Mouse (Mus musculus): ENCODE measurements around the gene Ap2a2. TPM values are rescaled to one million over a fixed set of nuclear protein-coding genes. Genes with fewer than 3 reads are reported as not detected.

The Ap2a2 gene
- polyA plus RNA-seq, 1 experiment from 2014 or later: 99.2 TPM

DNA sequence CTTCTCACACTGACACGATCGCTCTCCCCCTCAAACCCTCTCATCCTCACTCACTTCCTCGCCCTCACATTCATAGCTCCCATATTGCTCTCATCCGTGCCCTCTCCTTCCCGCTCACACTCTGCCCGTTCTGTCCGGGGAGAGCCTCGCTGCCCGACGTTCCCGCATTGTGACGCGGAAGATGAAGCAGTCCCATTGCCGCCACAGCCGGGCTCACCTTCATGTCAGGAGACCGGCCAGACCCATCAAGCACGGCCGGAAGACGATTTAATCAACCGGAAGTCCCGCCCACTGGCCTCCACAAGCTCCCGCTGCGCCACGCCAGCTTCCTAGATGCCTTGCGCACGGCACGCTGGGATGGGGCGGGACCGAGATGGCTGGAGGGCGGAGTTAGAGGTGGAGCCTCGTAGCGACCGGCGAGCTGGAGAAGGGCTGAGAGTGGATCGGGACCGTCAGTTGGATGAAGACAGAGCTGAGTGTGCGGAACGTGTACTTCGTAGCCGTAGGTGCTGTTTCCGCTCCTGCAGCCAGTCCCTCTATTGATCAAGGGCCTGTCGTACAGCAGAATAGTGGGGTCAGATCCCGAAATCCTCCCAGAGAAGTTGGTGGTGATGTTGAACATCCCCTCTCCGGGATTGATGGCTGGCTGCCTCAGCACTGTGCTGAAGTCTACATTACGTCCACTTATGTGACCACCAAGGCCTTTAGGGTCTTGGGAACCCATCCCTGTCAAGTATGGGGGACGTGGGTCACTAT, 22.2 kb upstream of the Ap2a2 start, which contains the start of gene Chid1:
Gene Chid1, minus strand, starts transcription at position 302 of the 756 bp plus-strand sequence.
- no peaks in the 10 kb centered on the region for H3K9me3 ChIP-seq
- no peaks in the 10 kb centered on the region for H3K36me3 ChIP-seq
- WGBS: under 1% methylated on average over 46 of the region's 46 CpGs
- peak within 1 kb of the TSS; percentile 86 for H3K27ac ChIP-seq
- no peaks in the 10 kb centered on the region for H3K27me3 ChIP-seq
- ATAC-seq (ENCODE audit: insufficient number of reproducible peaks, insufficient read depth, low FRiP score, low TSS enrichment): peak; percentile 95
- H3K4me3 ChIP-seq: peak within 1 kb of the TSS; percentile 83
- H3K9ac ChIP-seq: peak within 1 kb of the TSS; percentile 69
- peak within 1 kb of the TSS; percentile 91 for H3K4me2 ChIP-seq (replicated peaks)
- H3K4me1 ChIP-seq: peaks cover 14% of the 10 kb centered on the region

DNA sequence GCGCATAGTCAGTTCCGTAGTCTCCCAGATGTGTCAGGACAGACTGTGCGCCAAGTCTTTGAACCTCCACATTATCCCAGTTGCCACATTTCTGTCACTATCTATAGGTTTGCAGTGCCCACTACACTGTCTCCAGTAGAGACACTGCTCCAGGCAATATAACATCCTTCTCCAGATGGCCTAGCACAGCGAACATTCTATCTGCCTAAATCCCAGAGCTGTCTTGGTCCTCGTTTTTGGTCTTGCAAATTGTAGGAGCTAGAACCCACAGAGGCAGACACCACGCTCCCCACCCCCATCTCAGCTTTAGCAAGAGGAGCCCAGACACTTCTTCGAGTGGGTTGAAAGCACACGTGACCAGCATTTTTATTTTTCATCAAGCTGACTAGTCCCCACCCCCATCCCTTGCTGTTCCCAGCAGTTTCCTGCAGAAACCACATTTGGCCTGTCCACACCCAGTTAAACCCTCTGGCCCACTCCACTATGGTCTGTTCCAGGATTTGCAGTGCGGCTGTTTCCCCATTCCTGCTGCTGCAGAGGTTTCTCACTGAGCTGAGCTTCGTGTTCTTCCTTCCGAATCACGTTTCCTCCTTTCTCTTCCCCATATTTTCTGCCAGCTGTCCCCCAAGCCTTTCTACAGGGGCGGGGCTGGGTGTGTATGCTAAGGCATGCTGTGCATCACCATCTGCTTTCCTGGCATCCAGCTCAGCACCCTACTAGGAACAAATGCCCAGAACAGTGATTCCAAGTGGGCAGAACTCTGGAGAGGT, 21.5 kb upstream of the Ap2a2 start:
- peaks cover 14% of the 10 kb centered on the region for H3K4me1 ChIP-seq
- H3K4me3 ChIP-seq: peak overlapping the region; percentile 83
- peak overlapping the region; percentile 69 for H3K9ac ChIP-seq
- H3K9me3 ChIP-seq: no peaks in the 10 kb centered on the region
- H3K4me2 ChIP-seq (replicated peaks): peak overlapping the region; percentile 91
- peak; percentile 45; the same call in 1 of the 2 replicates for ATAC-seq (ENCODE audit: insufficient number of reproducible peaks, insufficient read depth, low FRiP score, low TSS enrichment)
- no peaks in the 10 kb centered on the region for H3K36me3 ChIP-seq
- H3K27ac ChIP-seq: peak overlapping the region; percentile 69
- no peaks in the 10 kb centered on the region for H3K27me3 ChIP-seq
- WGBS: 60% methylated on average over 13 of the region's 13 CpGs

DNA sequence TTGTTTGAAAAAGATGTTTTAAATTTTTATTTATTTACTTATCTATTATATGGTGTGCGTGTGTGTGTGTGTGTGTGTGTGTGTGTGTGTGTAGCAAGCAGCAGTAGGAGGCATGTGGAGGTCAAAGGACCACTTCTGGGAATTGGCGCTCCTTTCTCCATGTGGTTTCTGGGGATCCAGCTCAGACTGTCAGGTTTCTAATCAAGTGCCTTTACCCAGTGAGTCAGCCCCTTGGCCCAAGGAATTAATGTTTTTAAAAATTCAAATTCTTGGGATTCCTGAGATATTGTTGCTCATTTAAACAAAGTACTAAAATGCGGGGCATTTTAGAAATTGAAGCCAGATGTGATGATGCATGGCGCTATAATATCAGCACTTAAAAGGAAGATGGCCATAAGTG, 20.3 kb upstream of the Ap2a2 start:
- no peaks in the 10 kb centered on the region for H3K36me3 ChIP-seq
- ATAC-seq (ENCODE audit: insufficient number of reproducible peaks, insufficient read depth, low FRiP score, low TSS enrichment): no peak
- H3K4me1 ChIP-seq: peaks cover 14% of the 10 kb centered on the region
- no peak overlapping the region for H3K4me2 ChIP-seq (replicated peaks)
- H3K27me3 ChIP-seq: no peaks in the 10 kb centered on the region
- WGBS: 63% methylated on average over 4 of the region's 4 CpGs
- H3K9me3 ChIP-seq: no peaks in the 10 kb centered on the region
- H3K27ac ChIP-seq: no peak overlapping the region
- H3K9ac ChIP-seq: no peak overlapping the region
- H3K4me3 ChIP-seq: no peak overlapping the region

- Histone ChIP-seq H3K4me3 (no peak overlapping the region), H3K36me3 (no peaks in the 10 kb centered on the region), H3K4me1 (peaks cover 14% of the 10 kb centered on the region), H3K9me3 (no peaks in the 10 kb centered on the region), H3K9ac (no peak overlapping the region), H3K27ac (no peak overlapping the region), H3K4me2 (replicated peaks) (no peak overlapping the region), H3K27me3 (no peaks in the 10 kb centered on the region)
- WGBS: 90% methylated on average over 2 of the region's 2 CpGs
- no peak for ATAC-seq (ENCODE audit: insufficient number of reproducible peaks, insufficient read depth, low FRiP score, low TSS enrichment)
Observed at GRCm38 (mm10) chr7:141542588-141542987, 19.4 kb upstream of the Ap2a2 start.

DNA sequence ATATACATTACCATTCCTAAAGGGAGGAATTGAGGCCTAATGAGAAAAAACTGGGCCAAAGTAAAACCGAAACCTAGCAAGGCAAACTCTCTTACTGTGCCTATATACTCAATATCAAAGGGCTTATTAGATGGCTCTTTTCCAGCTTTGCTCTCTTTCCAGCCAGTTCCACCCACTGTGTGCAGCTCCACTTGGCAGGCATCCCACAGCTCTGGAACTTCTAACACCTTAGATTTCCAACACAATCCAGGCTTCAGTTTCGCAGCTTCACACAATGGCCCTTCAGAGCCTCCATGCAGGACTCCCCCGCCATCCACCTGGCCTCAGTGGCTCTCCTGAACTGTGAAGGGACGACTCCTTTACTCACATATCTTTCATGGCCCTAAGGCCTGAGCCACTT, 17.3 kb upstream of the Ap2a2 start:
- Histone ChIP-seq H3K27ac (no peak overlapping the region), H3K9me3 (no peaks in the 10 kb centered on the region), H3K4me2 (replicated peaks) (no peak overlapping the region), H3K36me3 (no peaks in the 10 kb centered on the region), H3K4me3 (no peak overlapping the region), H3K4me1 (peaks cover 5% of the 10 kb centered on the region; the same call in 1 of the 2 replicates), H3K27me3 (no peaks in the 10 kb centered on the region), H3K9ac (no peak overlapping the region)
- WGBS: 79% methylated on average over 4 of the region's 4 CpGs
- ATAC-seq (ENCODE audit: insufficient number of reproducible peaks, insufficient read depth, low FRiP score, low TSS enrichment): no peak

DNA sequence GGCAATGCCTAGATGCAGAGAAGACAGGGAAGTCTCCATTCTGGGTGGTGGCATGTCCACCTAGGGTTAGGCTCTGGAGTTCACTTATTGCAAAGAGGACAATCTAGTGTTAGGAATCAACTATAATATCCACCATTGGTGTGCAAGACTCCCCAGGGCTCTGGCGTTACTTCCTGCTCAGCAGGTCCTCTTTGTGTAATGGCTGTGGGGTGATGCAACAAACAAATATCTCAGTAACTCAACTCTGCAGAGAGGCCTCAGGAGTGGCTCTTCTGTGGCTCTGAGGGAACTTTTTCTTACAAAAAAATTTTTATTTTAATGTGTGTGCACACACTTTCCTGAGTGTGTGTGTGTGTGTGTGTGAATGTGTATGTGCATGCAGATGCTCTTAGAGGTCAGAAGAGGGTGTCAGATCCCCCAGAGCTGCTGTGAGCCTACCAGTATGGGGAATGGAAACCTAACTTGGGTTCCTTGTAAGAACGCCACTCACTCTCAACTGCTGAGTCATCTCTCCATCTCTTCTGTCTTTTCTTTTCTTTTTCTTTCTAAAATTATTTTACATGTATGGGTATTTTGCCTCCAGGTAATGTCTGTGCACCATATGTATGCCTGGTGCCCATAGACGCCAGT, 12.4 kb upstream of the Ap2a2 start:
- 76% methylated on average over 3 of the region's 3 CpGs for WGBS
- no peak for ATAC-seq (ENCODE audit: insufficient number of reproducible peaks, insufficient read depth, low FRiP score, low TSS enrichment)
- Histone ChIP-seq H3K9me3 (no peaks in the 10 kb centered on the region), H3K36me3 (no peaks in the 10 kb centered on the region), H3K27me3 (no peaks in the 10 kb centered on the region), H3K4me1 (no peaks in the 10 kb centered on the region), H3K9ac (no peak overlapping the region), H3K27ac (no peak overlapping the region), H3K4me2 (replicated peaks) (no peak overlapping the region), H3K4me3 (no peak overlapping the region)

- Histone ChIP-seq H3K27me3 (no peaks in the 10 kb centered on the region), H3K36me3 (no peaks in the 10 kb centered on the region), H3K4me3 (no peak overlapping the region), H3K27ac (no peak overlapping the region), H3K9me3 (no peaks in the 10 kb centered on the region), H3K9ac (no peak overlapping the region), H3K4me2 (replicated peaks) (no peak overlapping the region), H3K4me1 (no peaks in the 10 kb centered on the region)
- 83% methylated on average over 2 of the region's 2 CpGs for WGBS
- no peak for ATAC-seq (ENCODE audit: insufficient number of reproducible peaks, insufficient read depth, low FRiP score, low TSS enrichment)
Observed at GRCm38 (mm10) chr7:141550464-141550863, 11.5 kb upstream of the Ap2a2 start.

DNA sequence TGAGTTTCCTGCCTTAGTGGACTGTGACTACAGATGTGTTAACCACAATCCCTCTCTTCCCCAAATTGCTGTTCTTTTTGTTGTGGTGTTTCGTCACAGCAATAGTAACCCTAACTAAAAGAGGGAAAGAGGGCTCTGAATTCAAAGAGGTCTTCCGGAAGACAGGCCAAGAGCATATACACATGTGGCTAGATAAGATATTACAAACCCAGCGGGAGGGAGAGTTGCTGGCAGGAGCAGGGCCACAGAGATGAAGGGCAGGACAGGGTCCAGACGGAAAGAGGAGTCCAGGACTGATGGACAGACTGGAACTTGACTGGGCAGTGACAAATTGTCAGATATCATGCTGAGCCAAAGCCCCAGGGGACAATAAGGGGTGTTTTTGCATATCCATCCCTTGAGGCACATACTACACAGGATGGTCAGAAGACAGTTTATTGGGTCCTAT, 3.6 kb upstream of the Ap2a2 start:
- Histone ChIP-seq H3K9ac (no peak overlapping the region), H3K4me1 (peaks cover 4% of the 10 kb centered on the region; the same call in 1 of the 2 replicates), H3K36me3 (no peaks in the 10 kb centered on the region), H3K27me3 (no peaks in the 10 kb centered on the region), H3K9me3 (no peaks in the 10 kb centered on the region), H3K27ac (no peak overlapping the region), H3K4me3 (no peak overlapping the region), H3K4me2 (replicated peaks) (no peak overlapping the region)
- no peak for ATAC-seq (ENCODE audit: insufficient number of reproducible peaks, insufficient read depth, low FRiP score, low TSS enrichment)
- WGBS: 67% methylated on average over 4 of the region's 4 CpGs

- no peak overlapping the region for H3K27ac ChIP-seq
- H3K27me3 ChIP-seq: no peaks in the 10 kb centered on the region
- no peaks in the 10 kb centered on the region for H3K9me3 ChIP-seq
- no peak for ATAC-seq (ENCODE audit: insufficient number of reproducible peaks, insufficient read depth, low FRiP score, low TSS enrichment)
- no peak overlapping the region for H3K4me2 ChIP-seq (replicated peaks)
- H3K4me1 ChIP-seq: peaks cover 10% of the 10 kb centered on the region
- H3K36me3 ChIP-seq: no peaks in the 10 kb centered on the region
- H3K4me3 ChIP-seq: no peak overlapping the region
- H3K9ac ChIP-seq: no peak overlapping the region
Observed at GRCm38 (mm10) chr7:141558946-141559345, 3.0 kb upstream of the Ap2a2 start.

- Histone ChIP-seq H3K9me3 (no peaks in the 10 kb centered on the region), H3K36me3 (no peaks in the 10 kb centered on the region), H3K4me2 (replicated peaks) (no peak overlapping the region), H3K27ac (no peak overlapping the region), H3K27me3 (no peaks in the 10 kb centered on the region), H3K4me1 (peaks cover 18% of the 10 kb centered on the region), H3K9ac (no peak overlapping the region), H3K4me3 (no peak overlapping the region)
- WGBS: 71% methylated on average over 2 of the region's 2 CpGs
- ATAC-seq (ENCODE audit: insufficient number of reproducible peaks, insufficient read depth, low FRiP score, low TSS enrichment): no peak
Observed at GRCm38 (mm10) chr7:141559726-141560325, 2.1 kb upstream of the Ap2a2 start.

GRCm38 (mm10) chr7:141560471-141560870, 1.5 kb upstream of the Ap2a2 start:
- no peaks in the 10 kb centered on the region for H3K36me3 ChIP-seq
- no peak for ATAC-seq (ENCODE audit: insufficient number of reproducible peaks, insufficient read depth, low FRiP score, low TSS enrichment)
- no peak overlapping the region for H3K4me2 ChIP-seq (replicated peaks)
- H3K4me1 ChIP-seq: peaks cover 22% of the 10 kb centered on the region
- no peaks in the 10 kb centered on the region for H3K9me3 ChIP-seq
- H3K4me3 ChIP-seq: no peak overlapping the region
- no peaks in the 10 kb centered on the region for H3K27me3 ChIP-seq
- 83% methylated on average over 4 of the region's 4 CpGs for WGBS
- H3K27ac ChIP-seq: no peak overlapping the region
- H3K9ac ChIP-seq: no peak overlapping the region
